Mouse (Mus musculus) retina, embryonic 14.5 days (tissue): Measurements from ENCODE around the gene Cdk17.

Source experiments
- DNase-seq: peaks from one replicate; pipeline ENCODE4 v3.0.0-alpha.2; 2015; ENCODE audit warnings: low spot score

Cdk17 gene

DNA sequence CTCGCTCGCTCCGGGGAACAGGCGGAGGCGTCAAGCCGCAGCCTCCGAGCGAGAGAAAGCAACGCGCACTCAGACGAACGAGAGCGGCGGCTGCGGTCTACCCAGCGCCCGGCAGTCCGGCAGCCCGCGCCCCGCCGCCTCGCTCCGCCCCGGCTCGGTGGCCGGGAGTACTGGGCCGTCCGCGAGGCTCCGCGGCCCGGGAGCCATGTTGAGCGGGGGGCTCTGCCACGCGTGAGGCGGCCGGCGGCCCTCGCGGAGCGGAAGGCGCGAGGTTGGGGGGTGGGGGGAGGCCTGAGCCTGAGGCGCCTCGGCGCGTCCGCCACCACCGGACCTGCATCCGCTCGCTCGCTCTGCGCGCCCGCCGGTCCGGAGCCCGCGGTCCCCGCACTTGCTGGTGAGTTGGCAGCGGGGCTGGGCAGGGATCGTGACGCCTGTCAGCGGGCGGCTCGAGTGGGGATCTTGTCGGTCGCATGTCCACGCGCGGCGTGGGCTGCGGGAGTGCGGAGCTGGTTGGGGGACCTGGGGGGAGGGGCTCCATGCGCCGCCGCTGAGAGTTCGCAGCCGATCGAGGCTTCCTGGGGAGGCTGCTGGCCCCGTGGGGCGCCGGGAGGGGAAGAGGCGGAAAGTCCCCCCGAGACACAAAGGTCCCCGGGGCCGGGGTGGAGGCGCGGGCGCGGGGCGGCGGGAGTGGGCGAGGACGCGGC lies at the start of gene Cdk17:
Gene Cdk17 (plus strand): TSS at position 69 of the 704 bp plus-strand sequence.
- no peak for DNase-seq

DNA sequence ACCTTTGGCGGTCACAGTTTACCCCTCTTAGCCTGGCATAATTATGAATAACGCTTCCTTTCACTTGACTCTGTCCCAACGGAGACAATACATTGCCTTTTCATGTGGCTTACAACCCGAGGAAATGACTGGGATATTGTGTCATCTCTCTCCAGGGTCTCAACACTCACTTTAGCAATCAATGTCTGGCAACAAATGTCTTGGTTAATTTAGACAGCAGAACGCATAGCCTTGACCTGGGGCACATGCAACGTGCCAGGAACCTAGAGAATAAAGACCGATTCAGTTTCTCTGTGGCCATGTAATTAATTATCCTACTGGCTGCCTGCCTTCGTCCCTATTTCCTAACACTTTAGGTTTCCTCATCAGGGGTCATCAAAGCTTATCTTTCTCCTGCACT lies 49.3 kb upstream of the Cdk17 start:
- DNase-seq = no peak

DNA sequence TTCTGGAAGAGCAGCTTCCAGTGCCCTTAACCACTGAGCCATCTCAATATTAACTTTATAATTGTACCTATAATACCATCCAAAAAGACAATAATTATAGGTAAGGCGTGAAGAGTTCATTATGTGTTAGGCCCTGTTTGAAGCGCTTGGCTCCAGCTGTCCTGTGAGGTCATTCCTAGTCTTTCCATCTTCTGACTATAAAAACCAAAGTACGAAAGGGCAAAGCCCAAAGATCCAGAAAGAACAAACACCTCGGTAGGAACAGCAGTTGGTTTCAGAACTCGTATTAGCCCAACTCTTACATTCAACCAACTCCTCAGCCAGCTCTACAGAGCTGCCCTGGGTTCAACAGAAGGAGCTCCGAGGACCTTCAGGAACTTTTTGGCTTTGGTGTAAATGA lies 48.7 kb upstream of the Cdk17 start:
- DNase-seq = no peak

DNA sequence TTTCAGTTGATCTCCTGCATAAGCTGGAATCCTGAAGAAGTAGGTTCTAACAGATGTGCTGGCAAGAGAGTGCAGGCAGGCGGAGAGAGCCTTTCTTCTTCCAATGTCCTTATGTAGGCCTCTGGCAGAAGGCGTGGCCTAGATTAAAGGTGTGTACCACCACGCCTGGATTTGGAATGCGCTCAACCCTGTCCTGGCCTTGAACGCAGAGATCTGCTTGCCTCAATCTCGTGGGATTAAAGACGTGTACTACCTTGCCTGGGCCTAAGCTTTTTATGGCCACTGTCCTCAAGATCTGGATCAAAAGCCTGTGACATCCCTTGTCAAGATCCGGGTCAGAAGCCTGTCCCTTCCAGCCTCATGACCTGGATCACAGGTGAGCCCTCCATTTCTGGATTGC lies 46.7 kb upstream of the Cdk17 start:
- DNase-seq = no peak

DNA sequence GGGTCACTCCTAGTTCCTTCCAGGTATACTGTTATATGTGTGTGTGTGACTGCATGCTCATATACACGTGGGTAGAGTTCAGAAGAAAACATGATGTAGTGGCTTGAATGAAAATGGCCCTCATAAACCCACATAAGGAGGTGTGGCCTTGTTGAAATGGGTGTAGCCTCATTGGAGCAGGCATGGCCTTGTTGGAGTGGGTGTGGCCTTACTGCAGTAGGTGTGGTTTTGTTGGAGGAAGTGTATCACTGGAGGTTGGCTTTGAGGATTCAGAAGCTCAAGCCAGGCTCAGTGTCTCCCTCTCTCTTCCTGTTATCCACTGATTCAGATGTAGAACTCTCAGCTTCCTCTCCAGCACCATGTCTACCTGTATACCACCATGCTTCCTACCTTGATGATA lies 45.9 kb upstream of the Cdk17 start:
- DNase-seq = no peak

DNA sequence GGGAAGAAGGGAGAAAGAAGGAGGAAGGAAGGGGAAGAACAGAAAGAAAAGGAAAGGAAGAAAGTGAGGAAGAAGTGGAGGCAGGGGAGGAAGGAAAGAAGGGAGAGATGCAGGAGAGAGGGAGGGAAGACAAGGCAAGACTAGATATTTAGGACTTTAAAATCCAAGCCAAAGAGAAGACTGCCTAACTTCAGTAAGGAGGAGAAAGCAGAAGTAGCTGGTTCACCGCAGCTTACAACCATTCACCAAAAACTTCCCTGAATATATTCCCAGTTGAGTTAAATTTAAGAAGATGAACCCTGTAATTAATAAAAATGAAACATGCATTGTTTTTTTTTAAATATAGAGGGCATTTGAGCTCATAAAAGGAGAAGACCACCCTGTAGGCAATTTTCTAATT lies 44.9 kb upstream of the Cdk17 start:
- no peak for DNase-seq

DNA sequence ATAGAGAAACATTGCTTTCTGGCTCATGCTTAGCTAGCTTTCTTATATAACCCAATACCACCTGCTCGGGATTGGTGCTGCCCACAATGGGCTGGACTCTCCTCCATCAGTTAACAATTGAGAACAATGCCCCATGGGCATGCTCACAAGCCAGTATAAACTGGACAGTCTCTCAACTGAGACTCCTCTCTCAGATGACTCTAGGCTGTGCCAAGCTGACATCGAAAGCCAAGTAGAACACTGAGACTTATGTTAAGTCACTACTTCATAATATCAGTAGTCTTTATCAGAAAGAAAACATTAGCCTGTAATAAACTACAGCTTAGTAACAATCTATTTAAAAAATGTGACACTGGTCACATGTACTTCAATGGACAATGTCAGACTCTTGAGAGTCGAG lies 44.0 kb upstream of the Cdk17 start:
- DNase-seq = no peak

DNA sequence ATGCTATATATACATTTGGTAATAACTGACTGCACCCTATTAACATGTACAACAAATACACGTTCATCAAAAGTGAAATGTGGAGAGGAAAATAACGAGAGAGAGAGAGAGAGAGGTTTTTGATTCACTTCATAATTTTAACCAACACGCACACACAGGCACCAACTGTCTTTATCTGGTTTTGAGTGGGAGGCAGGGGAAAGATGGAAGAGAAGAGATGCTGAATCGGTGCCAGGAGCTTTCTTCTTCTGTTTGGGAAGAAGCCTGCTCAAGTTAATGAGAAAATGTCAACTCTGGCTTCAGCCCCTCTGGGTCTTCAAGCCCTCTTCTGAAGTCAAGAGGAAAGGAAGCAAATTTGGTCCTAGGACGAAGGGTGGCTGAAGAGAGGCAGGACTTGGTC lies 40.9 kb upstream of the Cdk17 start:
- DNase-seq = no peak

DNA sequence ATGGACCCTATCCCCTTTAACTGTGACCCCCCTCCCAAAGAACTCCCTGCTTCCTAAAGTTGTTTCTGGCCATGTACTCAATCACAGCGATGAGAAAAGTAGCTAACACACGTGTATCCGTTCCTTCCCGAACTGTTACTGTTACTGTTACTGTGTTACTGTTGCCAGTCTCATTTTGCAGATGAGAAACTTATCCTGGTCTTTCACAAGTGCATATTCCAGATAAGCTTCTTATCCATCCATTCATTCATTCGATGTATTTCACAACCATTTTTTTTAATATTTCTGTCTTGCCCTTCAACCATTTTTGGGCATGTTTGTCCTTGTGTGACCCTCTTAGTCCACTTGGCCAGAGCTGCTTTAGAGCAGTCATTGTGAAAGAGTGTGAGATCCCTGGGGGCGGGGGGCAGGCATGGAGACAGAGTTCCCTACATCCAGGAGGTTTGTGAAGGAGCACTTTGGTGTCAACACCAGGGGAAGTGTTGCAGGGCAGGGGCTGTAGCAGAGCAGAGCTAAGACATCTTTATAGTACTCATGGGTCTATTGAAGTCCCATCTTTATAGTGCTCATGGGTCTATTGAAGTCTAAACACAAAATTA lies 39.3 kb upstream of the Cdk17 start:
- DNase-seq = no peak

DNA sequence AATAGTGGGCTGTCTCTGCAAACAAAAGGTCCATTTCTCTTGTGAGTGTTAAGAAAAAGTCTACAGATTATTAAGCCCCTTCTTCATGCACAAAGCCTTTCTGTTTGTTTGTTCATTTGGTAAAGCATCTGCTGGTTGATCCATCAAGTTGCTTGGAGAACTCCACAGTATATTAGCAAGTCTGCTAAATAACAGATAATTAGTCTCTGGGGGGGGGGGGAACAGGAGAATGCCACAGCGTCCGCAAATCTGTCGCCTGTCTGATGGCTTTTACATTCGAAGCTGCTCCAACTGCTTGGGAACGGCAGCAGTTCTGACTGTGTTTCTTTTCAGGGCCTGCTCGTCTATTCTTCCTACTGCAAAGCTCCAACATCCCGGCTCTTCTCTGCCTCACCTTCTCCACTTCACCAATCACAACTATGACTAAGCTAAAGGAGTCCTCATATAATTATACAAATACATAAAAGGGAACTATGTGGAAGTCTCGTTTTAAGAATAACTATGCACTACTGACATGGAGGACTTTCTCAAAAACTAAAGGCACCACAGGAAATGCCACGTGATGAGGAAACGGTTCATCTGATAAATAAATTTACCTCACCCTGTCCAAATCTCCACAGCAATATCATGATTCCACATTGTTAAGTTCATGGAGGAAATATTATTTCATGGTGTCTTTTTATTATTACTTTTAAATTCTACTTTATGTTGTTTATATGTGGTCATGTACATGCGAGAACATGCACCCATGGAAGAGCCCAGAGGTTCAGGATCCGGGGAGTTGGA lies 38.1 kb upstream of the Cdk17 start:
- DNase-seq = no peak

DNA sequence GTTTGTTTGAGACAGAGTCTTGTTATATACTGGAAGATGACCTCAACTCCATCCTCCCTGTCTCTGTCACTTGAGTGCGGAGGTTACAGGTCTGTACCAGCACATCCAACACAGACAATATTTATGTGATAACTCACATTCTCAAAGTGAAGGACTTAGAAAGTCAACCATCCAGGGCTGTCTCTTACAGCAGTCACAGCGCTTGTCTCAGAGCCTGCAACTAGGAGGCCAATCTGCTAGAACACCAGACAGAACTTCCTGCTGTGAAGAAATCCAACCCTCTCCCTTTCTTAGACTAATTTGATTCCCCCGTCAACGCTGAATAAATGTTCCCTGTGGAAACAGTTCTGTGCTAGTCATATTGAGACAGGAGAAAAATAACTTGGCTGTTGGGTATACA lies 37.4 kb upstream of the Cdk17 start:
- no peak for DNase-seq

DNA sequence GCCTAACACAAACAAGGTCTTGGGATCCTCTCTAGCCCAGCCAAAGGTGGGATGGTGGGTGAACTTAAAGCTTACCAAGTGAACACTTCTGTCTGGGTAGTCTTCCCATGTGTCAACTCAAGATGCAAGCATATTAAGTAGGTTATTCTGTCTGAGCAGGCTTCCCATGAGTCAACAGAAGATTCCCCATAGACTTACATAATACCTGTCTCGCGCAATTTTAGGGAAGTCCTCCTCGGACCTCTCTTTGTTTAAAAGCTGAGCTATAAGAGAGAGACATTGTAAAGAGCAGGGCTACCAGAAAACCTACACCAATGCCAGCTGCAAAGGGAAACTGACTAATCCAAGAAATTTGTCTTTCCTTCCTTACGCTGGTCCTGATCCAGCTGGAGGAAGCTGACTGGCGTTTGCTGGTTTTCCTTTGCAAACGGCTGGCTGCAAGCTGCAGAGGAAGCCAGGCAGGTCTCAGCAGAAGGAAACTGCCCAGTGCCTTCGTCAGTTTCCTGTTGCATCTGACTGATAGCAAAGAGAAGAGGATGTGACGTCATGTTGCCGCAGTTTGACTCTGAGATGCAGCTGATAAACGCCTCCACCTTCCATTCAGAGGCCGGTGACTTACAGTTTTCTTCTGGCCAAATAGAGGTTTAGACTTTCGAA lies 36.6 kb upstream of the Cdk17 start:
- DNase-seq = no peak

DNA sequence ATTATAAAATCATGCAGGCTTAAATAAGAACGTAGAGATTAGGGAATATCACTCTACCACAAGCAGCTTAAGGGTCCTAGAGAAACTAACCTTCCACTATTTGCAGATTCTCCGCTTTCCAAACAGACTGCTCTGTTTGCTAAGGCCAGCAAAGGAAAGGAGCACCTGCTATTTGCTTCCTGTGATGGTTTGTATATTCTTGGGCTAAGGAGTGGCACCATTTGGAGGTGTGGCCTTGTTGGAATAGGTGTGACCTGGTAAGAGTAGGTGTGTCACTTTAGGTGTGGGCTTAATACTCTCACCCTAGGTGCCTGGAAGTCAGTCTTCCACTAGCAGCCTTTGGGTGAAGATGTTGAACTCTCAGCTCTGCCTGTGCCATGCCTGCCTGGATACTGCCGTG lies 34.6 kb upstream of the Cdk17 start:
- no peak for DNase-seq

DNA sequence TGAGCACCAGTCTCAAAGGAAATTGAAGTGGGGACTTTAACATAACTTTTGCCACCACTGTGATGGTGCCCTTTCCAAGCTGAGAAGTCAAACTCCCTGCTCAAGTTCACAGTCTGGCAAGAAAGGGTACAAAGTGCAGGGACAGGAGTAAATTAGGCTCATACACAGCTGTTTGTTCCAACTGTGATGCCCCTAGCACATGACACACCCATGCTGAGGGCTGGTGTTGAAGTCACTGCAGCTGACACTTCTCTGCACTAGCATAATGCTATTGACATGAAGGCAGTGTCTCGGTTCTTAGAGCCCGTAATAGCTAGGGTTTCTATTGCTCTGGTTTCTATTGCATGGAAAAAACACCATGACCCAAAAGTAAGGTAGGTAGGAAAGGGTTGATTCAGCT lies 32.1 kb upstream of the Cdk17 start:
- DNase-seq = no peak

DNA sequence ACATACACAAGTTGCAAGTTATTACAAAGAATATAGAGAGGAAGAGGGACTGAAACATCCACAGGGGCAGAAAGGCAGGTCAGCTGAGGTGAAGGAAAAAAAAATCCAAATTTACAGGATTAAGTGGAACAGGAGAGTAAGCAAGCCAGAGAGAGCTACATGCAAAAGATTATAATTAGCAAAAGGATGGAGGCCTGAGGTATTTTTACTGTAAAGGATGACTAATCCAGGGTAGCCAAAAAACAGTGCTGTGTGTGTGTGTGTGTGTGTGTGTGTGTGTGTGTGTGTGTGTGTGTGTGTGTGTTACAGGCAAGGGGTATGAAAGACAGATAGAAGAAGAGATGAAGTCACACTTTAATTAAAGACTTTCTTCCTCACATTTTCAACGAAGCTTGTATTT lies 31.3 kb upstream of the Cdk17 start:
- no peak for DNase-seq

DNA sequence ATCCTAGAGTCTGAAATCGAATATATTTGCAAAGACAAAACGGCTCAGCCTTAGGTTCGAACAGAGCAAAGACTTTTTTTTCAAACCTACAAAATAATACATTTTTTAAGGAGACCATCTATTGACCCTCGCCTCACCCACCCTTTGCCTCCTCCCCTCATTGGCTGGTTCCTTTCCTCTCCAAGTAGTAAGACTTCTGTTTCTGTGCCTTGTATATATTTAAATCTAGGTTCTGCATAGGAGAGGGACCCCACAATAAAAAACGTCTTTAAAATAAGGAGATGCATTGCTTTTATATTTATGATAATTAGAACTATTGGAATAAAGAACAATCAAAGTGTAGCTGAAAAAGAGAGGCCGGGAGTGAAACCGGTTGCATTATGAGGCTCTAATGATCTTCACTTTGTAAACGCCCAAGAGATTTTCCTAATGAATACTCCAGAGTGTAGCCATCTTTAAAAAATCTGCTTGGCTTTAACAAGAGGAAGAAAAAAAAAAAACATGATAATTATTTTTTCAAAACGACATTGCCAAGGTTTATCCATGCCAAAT lies 30.7 kb upstream of the Cdk17 start:
- DNase-seq = no peak

DNA sequence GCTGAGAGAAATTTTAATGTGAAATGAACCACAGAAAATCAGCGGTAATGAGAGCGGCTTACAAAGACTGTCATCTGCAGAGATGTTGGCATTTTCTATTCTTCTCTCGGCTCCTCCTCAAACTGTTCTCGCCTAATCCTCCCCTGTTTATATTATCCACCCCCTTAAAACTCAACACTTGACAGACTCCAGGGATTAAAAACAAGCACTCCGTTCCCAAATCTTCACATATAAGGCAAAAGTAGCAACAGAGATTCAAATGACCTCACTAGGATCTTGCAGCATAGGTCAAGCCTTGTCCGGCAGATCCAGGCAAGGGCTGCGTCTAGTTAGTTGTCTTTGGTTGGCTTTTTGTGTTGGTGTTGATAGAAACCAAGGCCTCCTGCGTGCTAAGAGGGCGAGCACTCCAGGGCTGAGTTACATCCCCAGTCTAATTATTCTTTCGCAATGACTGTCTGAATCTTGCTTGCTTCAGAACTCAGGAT lies 30.2 kb upstream of the Cdk17 start:
- DNase-seq = no peak

DNA sequence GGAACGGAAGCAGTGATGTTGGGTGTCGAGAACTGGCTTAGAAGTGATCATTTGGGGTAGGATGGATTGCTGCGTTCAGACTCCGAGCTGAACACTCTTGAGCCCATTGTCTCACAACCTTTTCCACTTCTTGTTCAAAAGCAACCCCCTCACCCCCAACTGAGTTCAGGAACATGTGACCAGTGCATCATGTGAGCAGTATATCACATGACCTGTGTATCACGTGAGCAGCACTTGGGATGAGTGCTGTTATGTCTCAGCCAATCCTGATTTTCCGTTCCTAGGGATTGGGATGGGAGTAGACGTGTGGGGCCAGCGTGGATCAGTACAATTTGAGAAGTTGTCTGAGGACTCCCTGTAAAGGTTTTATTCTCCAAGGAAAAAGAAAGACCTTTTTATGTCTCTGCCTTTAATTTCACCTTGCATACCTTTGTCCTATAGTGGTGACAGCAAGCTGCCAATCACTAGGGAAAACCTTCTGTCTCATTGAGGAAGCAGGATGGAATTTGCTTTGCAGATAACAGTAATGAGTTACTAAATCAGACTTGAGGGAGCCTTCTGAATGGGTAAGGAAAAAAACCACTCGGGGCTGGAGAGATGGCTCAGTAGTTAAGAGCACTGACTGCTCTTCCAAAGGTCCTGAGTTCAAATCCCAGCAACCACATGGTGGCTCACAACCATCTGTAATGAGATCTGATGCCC lies 28.7 kb upstream of the Cdk17 start:
- no peak for DNase-seq

DNA sequence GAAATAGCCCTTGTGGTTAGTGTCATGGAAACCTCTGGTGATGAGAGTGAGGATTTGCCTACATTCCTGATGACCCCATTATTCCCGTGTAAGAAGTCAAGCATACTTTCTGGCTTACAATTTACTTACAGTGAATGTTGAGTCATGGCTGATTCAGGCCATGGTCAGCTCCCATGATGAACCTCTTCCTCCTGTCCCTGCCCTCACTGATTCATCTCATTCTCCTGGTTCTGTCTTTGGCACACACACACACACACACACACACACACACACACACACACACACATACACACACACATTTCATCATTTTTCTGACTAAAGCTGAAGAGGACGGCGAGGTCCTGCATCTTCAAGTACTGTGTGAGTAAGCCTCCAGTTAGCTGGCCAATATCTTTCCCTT lies 21.9 kb upstream of the Cdk17 start:
- DNase-seq = no peak

DNA sequence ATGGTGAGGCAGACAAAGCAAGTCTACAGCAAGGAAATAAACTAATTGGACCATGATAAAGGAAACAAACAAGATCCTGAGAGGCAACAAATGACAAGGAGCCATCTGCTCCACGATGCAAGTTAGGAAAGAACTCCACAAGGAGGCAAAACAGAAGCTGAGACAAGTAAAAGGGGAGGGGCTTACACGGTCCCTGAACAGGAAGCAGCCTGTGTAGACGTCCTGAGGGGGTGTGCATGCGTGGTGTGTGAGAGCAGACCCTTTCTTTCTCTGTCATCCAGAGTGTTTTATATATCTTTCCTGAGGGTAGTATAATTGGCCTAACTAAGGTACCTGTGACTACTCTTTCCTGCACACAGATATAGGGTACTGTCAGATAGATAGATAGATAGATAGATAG lies 19.9 kb upstream of the Cdk17 start:
- DNase-seq = no peak

DNA sequence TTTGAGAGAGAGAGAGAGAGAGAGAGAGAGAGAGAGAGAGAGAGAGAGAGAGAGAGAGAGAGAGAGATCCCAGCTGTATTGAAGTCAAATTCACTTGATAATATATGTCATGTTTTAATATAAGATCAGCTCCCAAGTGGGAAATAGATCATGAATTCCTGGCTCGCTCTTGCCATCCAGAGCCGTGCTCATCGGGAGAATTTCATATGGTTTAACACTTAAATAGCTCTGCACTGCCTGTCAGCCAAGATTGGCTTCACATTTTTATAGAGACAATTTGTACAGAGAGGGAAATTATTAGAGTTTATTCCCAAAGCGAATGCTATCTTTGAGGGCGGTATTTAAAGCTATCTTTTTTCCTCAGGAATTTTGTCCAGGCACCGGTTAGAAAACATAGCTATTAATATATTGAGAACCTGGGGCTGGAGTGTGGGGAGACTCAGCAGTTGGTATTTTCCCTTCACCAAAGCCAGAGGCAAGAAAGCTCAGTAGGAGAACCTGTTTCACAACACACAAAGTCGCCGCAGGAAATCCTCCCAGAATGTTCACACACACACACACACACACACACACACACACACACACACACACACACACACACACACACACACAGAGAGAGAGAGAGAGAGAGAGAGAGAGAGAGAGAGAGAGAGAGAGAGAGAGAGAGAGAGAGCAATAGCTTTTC lies 17.9 kb upstream of the Cdk17 start:
- DNase-seq = no peak
